Mouse (Mus musculus): ENCODE results near the gene Eogt. TPM values are rescaled to one million over a fixed set of nuclear protein-coding genes. Genes with fewer than 3 reads are reported as not detected.

Eogt gene
- total RNA-seq, 2 experiments from 2014 or later, result 6.1 to 6.6 TPM

DNA sequence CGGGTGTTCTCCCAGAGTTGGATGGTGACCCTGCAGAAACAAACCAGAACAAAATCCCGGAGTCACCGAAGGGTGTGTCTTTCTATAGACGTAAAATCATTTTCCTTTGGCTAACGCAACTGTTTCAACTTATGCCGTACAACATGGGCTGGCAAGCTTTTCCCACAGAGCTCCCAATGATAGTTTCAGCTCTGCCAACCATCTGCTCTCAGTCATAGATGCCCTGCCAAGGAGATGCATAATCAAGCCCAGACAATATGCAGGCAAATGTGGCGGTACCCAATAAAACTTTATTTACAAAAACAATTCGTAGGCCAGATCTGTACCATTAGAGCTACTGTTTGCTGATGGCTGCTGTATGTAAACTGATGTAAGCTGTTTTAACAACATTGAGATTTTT lies 36.8 kb downstream of the Eogt start:
- DNase-seq, result no peak
- intact Hi-C loops (cut with DNase I), result no loop called here

DNA sequence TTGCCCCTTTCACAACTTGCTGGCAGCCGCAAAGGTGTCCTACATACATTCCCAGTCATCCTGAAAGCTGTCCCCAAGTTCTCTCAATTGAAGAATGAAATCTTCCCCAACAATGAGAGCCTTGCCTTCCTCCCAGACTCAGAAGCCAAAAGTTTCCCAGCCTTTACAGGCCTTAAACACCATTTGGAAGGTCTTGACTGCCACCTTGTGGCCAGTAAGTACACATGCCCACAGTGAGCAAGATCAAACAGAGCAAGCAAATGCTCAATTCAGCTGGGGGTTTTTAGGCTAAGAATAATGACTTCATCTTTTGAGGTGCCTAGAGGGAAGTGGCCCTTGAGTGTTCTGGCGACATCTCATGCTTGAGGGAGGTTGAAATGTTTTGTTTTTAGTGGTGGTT lies 42.2 kb downstream of the Eogt start:
- intact Hi-C loops (cut with DNase I), result no loop called here
- no peak for DNase-seq

DNA sequence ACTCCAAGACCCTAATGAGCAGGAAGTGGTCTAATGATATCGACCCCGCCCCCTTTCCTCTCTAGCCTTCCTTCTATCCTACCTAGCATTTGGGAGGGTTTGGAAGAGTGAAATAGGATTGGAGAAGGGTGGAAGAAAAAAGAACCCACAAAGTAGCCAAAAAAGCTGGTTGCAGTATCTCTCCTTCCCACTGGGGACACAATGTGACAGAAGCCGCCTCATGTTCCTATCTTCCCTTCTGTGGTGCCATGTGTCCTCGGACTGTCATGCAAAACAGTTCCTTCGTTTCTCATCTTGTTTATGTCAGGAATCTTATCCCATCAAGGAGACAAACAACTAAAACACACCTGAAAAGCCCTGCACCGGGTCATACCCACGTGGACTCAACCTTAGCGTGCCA lies 42.9 kb downstream of the Eogt start:
- intact Hi-C loops (cut with DNase I), result no loop called here
- DNase-seq, result no peak

DNA sequence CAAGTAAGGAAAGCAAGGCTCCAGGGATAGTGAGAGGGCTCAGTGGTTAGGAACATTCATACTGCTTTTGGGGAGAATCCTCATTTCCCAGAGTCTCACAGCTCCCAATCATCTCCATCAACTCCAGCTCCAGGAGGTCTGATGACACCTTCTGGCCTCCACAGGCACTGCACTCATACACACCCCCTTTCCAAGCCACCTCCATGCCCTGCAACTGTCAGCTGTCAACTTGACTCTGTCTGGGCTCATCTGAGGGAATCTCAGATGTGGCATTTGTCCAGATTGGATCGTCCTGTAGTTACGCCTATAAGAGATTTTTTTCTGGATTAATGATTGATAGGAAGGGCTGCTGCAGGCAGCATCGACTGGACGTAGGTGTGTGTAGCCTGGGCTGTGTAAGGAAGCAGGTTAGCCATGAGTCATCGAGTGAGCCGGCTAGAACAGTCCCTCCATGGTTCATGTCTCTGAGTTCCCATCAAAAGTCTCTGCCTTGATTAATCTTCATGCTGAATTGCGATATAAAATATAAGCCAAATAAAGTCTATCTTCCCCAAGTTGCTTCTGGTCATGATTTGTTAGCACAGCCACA lies 44.6 kb downstream of the Eogt start:
- intact Hi-C loops (cut with DNase I), result no loop called here
- DNase-seq, result no peak

DNA sequence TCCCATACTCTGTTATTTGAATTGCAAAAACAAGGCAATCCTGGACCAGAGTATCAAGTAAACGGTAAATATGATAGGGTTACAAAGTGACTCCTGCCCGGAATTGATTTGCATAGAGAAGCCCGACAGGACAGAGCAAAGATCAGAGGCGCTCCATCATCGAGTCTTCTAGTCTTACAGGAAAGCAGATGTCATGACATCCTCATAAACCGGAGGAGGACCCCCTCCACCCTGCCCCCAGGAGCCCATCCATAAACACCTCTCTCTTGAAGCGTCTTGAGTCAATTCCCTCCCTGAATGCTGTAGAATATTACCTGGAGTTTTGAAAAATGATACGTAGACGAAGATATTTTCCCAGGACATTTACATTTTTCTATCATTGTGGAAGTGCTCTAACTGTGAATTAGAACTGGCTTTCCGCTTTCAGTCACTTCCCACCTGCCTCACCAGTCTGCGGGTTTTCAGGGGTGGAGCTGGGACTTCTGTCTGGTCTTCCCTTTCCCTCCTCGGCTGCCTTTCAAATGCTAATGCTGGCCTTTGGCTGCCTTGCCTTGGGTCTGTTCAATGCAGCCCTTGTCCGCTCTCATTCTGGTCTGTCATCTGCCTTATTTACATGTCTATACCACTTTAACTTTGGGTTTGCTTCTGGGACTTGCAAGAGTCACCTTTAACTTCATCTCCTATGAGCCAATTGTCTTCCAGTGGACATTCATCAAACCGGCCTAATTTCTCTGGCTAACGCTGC lies 46.9 kb downstream of the Eogt start:
- DNase-seq, result no peak
- intact Hi-C loops (cut with DNase I), result no loop called here

DNA sequence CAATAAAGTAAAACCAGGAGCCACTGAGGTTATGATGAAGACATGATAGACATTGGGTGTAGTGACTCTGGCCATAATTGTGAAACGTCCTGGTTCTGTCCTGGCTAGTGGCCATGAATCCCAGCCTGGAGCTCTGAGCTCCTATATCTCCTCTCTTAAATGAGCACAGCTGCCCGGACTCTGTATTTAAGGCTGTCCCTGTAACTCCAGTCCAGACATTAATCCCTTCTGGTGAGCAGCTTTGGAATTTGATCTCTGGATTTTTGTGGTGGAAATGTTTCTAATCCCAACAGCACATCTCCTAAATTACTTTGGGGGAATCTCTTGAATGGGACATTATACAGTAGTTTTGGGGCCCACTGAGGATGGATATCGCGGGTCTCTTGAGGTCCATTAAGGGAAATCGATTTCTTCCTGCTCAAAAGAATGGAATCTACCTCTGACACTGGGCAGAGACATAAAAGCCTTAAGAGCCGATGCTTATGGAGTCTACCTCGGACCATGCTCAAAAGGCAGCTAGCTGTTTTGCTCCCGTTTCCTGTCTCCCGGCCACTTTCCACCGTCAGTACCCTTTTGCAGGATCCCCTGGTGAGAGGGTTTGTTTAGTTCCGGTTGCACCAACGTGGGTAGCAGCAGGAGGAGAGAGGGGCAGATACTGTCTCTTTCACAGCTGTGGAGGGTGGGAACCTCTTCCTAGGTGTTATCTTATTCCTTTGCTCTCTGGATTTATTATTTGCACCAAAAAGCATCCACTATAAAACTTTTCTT lies 47.6 kb downstream of the Eogt start:
- no peak for DNase-seq
- intact Hi-C loops (cut with DNase I), result no loop called here

DNA sequence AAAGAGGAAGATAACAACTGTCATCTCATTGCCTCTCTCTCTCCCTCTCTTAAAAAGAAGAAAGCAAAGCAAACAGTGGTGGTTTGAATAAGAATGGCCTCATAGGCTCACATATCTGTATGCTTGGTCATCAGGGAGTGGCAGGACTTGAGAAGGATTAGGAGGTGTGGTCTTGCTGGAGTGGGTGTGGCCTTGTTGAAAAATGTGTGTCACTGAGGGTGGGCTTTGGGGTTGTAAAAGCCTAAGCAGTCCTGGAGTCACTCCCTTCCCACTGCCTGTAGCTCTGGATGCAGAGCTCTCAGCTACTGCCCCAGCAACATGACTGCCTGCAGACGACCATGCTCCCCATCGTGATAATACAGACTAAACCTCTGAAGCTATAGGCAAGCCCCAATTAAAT lies 66.6 kb downstream of the Eogt start:
- no peak for DNase-seq
- intact Hi-C loops (cut with DNase I), result no loop called here

DNA sequence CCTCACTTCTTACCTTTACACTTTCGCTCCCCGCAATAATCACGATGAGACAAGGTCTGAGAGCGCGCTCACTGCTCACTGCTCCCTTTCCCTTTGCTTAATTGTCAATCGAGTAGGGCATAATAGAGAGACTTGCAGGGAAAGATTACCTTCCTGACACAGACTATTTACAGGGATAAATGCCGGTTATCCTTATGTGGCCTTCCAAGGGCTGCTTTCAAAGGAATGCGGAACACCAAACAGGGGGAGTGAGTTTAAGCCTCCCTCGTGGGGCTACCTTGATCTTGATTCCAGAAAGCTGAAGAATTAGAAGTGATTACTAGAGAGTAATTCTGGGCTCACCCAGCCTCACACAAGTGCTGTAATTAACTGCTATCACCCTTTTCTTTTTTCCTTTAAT lies 69.0 kb downstream of the Eogt start:
- intact Hi-C loops (cut with DNase I), result no loop called here
- no peak for DNase-seq

DNA sequence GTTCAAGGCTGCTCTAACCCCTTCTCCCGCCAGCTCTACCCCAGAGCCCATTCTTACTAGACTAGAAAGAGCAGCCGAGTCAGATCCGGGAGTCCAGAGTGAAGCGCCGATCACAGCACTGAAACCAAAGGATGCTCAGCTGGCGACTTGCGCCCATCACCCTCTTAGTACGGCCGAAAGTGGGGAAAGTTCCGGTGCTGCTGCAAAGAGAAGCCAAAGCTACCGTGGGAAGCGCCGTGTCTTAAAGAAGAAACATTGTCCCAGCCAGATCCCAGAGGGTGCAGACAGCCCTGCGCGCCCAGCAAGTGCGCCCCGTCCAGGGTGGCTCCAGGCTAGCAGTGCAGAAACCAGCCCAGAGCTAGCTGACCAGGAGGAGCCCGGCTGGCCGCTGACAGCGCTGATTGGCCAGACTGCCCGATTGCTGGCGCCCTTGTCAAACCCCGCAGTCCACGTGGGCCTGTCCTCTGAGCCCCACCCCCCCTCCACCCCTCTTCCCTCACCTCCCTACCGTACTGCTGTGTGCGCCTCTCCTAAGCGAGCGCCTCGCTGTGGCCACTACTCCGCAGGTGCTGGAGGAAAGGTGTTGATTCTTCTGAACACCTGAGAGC lies 88.8 kb downstream of the Eogt start, which contains the start of gene Fam19a4:
Gene Fam19a4 (minus strand): TSS at position 340 of the 608 bp plus-strand sequence.
- intact Hi-C loops (cut with DNase I), result no loop called here
- no peak for DNase-seq

Other genes with a start within 250 kb of the Eogt start
- gene Fam19a4, start 88.8 kb downstream of the Eogt start, total RNA-seq (2021), result under 1 TPM; 0.28 to 0.49 TPM
- 10 to 100 TPM; 37.4 to 42.6 TPM for gene Tmf1, start 29.9 kb upstream of the Eogt start, total RNA-seq (2021)
- gene Uba3, start 56.5 kb upstream of the Eogt start, total RNA-seq (2021), result 10 to 100 TPM; 31.7 to 32.2 TPM
- 100 to 1,000 TPM; 133 to 150 TPM for gene Arl6ip5, start 61.5 kb upstream of the Eogt start, total RNA-seq (2021)
- 100 to 1,000 TPM; 126 to 132 TPM for gene Lmod3, start 103.6 kb upstream of the Eogt start, total RNA-seq (2021)